Mouse (Mus musculus) testis, adult 2 months (tissue): ENCODE results near the gene Ppp1r27.

Experiments used
- CTCF ChIP-seq: fragments of 200-500 bp; IDR thresholded peaks from 2 replicates; pipeline ENCODE4 v1.5.1; 2012; ENCODE audit warnings: low read depth, mild to moderate bottlenecking, inconsistent platforms, low read length, moderate library complexity; ENCODE audit not compliant: control insufficient read depth, insufficient read depth, insufficient replicate concordance
- POLR2A ChIP-seq: fragments of 200-500 bp; IDR thresholded peaks from 2 replicates; pipeline ENCODE4 v1.6.1; 2012; ENCODE audit warnings: low read depth, mild to moderate bottlenecking, inconsistent platforms, low read length, moderate library complexity; ENCODE audit not compliant: control insufficient read depth

- no peak for TF ChIP-seq CTCF
- no peak for TF ChIP-seq POLR2A
These were observed 11.5 kb downstream of the Ppp1r27 start for GRCm38 (mm10) chr11:120539285-120540014.
